Mouse (Mus musculus): ENCODE measurements around the gene Stx6.

- no peak for TF ChIP-seq CTCF (IDR thresholded peaks at IDR 0.05; ENCODE audit: insufficient read depth, low read length)
- TF ChIP-seq POLR2A (IDR thresholded peaks at IDR 0.05; ENCODE audit: borderline replicate concordance, extremely low read depth, low read depth, low read length): no peak
Observed at GRCm38 (mm10) chr1:155112118-155112517, 46.4 kb upstream of the Stx6 start.
